Mouse (Mus musculus): Measurements from ENCODE around the gene Cyp1a1. TPM values are rescaled to one million over a fixed set of nuclear protein-coding genes. Genes with fewer than 3 reads are reported as not detected.

Cyp1a1 gene
- under 1 TPM; 0.36 to 0.53 TPM for total RNA-seq (2021)
- long read RNA-seq, experiment 1, partial matches to known transcripts: 1 of 1 reads
- long read RNA-seq, experiment 1, other reads (novel, unspliced or antisense): 0 of 1 reads
- long read RNA-seq, experiment 2: 0 reads

DNA sequence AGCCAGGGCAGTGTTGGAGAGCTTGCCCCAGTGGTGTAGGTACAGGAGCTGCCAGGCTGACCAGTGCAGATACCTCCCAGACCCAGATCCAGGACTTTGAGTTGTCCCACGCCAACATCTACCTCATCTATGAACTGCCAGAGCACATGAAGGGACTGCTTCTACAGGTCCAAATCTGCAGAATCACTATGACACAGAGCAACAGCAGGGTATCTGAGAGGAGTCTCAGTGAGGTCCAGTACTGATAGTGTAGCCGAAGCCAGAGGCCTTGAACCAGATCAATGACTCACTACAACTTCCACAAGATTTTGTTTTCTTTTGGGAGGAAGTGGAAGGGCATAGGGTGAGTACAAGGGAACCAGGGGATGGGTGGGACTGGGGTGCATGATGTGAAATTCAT is at the start of gene Cyp1a1:
TSS of gene Cyp1a1 (plus strand) at position 178 of the 400 bp plus-strand sequence.
- no peak for DNase-seq
- H3K27ac ChIP-seq: no peak within 1 kb of the TSS
- intact Hi-C loops (cut with DNase I): no loop called here
- no peak for TF ChIP-seq CTCF (IDR thresholded peaks at IDR 0.05)
- H3K4me3 ChIP-seq: no peak within 1 kb of the TSS

DNA sequence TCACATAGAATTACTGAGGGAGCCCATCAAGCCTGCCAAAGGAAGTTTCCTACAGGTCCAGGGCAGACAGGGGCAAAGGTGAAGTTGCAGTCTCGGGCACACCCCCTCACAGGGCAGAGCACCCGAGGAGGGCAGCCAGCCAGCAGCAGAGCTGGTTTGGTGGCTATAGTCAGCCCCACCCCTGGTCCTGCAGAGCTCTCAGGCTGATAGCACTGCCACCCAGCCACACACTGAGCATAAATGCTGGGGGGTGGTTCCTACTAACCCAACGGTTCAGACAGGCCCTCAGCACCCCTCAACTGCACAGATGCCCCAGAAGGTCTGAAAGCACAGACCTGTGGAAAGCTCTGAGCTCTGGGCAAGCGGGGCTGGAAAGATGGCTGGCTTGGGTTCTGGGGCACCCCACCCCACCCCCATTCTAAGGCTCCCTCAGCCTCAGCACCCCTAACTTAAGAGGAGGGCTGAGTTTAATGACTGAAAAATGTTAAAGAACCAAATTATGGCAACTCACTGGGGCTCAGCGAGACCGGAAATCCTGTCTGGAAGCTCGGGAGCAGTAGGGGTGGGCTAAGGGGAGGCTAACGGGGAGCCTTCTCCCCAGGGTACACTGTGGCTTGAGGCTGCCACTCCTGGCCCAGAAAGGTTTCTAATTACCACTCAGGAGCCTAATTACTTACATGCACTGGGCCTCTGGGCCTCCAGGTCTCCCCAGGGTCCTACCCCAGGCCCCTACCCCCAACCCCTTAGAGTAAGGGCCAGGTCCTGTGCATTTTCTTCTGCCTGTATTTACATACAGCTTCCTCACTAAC is 48.9 kb upstream of the Cyp1a1 start:
- TF ChIP-seq CTCF (IDR thresholded peaks at IDR 0.05): no peak
- Histone ChIP-seq H3K4me3 (peak overlapping the region; percentile 33), H3K27ac (peak overlapping the region; percentile 77)
- intact Hi-C loops (cut with DNase I): no loop called here
- peak; percentile 49 for DNase-seq

DNA sequence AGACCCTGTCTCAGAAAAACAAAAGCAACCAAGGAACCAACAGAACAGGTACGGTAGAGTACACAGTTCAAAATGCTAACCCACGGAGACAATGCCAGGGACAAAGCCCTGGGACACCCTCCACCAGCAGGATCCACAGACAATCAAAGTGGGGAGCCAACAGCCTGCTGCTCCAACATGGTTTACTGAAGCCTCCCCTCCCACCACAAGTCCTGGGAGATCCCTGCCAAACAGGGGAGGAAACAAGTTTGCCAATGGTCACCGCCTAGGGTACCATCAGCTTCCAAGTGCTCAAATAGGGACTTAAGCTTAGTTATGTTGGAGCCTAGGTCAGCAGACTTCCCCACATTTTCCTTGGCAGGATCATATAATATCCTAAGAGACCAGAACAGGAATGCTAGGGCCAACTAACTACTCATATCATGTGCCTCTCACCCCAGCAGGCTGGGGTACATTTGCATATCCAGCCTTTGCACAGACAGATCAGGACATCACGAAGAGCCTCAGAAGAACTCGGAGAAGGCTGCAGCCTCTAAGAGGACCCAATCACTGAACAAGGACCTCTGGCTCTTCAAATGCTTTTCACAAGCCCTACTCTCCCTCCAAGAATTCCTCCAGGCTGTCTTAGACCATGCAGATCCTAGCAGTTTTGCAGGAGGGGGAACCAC is 47.9 kb upstream of the Cyp1a1 start:
- intact Hi-C loops (cut with DNase I): no loop called here
- H3K4me3 ChIP-seq: peak overlapping the region; percentile 52
- peak overlapping the region; percentile 77 for H3K27ac ChIP-seq
- no peak for DNase-seq
- no peak for TF ChIP-seq CTCF (IDR thresholded peaks at IDR 0.05)

DNA sequence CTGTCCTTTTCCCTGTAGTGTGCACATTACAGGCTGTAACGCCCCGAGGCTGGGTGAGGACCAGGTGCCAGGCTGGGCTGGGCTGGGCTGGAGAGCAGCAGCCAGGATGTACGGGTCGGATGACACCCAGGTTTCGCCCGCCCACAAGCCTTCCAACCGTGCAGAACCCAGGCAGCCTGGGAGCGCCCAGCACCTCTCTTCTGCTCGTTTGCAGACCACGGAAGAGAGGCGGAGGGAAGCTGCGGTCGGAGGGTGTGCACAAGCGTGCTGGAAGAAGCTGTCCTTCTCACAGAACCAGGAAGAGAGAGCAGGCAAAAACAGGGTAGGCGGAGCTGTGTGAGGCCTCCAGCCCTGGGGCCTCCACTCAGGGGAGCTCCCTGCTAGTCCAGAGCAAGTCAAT is 47.3 kb upstream of the Cyp1a1 start:
- no peak for TF ChIP-seq CTCF (IDR thresholded peaks at IDR 0.05)
- peak overlapping the region; percentile 52 for H3K4me3 ChIP-seq
- intact Hi-C loops (cut with DNase I): no loop called here

GRCm38 (mm10) chr9:57641022-57641421 is 46.7 kb upstream of the Cyp1a1 start:
- intact Hi-C loops (cut with DNase I): no loop called here
- Histone ChIP-seq H3K4me3 (peak overlapping the region; percentile 52), H3K27ac (peak overlapping the region; percentile 77)
- peak; percentile 50 for DNase-seq
- no peak for TF ChIP-seq CTCF (IDR thresholded peaks at IDR 0.05)

More for the DNA sequence above, 47.3 kb upstream of the Cyp1a1 start:
- peak overlapping the region; percentile 77 for H3K27ac ChIP-seq
- peak; percentile 85 for DNase-seq

- no peak for DNase-seq
- no peak overlapping the region for H3K4me3 ChIP-seq
- no peak for TF ChIP-seq CTCF (IDR thresholded peaks at IDR 0.05)
- intact Hi-C loops (cut with DNase I): no loop called here
- H3K27ac ChIP-seq: peak overlapping the region; percentile 77; the same call in 1 of the 2 replicates
Observed at GRCm38 (mm10) chr9:57641775-57642550, 45.8 kb upstream of the Cyp1a1 start.

DNA sequence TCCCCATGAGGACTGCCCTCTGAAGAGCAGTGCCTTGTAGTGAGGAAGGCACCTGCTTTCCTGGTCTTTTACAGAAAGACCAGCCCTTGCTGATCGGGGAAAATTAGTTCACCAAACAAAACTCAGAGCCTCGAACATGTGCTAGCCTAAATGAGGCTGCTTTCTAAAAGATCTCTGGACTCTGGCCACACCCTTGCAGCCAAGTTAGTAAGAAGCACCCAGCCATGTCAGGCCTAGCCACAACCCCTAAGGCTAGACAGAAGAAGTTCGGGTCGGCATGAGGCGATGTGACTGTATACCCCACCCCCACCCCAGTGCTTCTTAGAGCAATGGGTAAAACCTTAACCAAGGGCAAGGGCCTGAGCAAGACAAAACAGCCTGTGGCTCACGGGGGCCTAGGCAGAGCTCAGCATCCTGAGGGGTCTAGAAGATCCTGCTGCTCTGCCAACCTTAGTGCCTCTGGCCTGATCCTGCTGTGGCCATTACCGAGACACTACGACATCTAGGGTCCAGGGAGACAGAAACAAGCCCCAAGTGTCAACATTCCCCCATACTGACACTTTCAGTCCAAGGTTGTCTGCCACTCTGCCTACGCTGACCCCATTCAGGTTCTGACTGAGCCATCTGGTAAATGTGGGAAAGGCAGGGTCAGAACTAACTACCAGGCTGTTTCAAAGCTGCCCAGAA is 44.4 kb upstream of the Cyp1a1 start:
- H3K27ac ChIP-seq: peak overlapping the region; percentile 58
- intact Hi-C loops (cut with DNase I): loop anchor here (1.0 kb wide), 1 partner anchor 10 kb away; no protein-coding TSS in a partner anchor
- TF ChIP-seq CTCF (IDR thresholded peaks at IDR 0.05): no peak
- H3K4me3 ChIP-seq: peak overlapping the region; percentile 98
- no peak for DNase-seq

- H3K27ac ChIP-seq: peak overlapping the region; percentile 58
- intact Hi-C loops (cut with DNase I): loop anchor here (1.0 kb wide), 1 partner anchor 11 kb away; no protein-coding TSS in a partner anchor
- H3K4me3 ChIP-seq: peak overlapping the region; percentile 98
- no peak for DNase-seq
- TF ChIP-seq CTCF (IDR thresholded peaks at IDR 0.05): no peak
Observed at GRCm38 (mm10) chr9:57643856-57644180, 43.9 kb upstream of the Cyp1a1 start.

- no peak for TF ChIP-seq CTCF (IDR thresholded peaks at IDR 0.05)
- peak overlapping the region; percentile 96 for H3K27ac ChIP-seq
- H3K4me3 ChIP-seq: peak overlapping the region; percentile 98
- intact Hi-C loops (cut with DNase I): no loop called here
- no peak for DNase-seq
Observed at GRCm38 (mm10) chr9:57644442-57644943, 43.2 kb upstream of the Cyp1a1 start.

DNA sequence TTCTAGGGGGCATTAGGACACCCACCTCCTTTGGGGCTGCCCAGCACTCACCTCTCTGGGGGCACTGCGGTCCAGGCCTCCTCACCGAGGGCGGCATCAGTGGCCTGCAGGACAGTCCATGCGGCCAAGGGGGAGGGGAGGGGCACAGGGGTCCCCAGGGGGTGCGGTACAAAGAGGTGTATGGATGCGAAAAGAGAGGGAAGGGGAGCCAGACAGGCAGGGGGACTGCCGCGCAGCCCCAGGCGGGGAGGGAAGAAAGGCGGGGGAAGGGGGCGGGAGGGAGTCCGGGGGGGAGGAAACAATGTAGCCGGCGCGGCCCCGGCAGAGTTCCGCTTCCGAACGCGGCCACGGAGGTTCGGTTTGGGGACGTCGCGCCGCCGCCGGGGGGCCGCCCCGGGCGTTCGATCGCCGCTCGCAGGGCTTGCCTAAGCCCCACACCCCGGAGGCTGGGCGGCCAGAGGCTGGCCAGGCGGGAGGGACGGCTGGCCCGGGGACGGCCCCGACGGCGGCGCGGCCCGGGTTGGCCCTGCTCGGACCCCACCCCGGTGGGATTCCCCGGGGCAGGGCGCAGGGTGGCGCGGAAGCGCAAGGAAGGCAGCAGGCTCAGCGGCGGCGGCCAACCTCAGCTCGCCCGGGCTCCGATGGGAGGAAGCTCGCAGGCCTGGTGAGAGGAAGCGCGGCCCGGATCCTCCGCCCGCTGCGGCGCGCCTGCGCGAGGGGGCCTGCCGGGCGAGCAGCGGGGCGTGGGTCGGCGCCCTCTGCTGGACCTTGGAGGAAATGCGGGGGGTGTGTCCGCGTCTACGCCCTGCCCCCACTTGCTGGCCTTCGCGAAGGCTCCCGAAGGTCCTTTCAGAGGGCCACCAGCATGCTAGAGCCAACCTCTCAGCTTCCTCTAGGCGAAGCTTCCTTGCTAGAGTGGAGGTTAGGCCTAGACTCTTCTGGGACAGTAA is 42.5 kb upstream of the Cyp1a1 start:
- Histone ChIP-seq H3K27ac (peak overlapping the region; percentile 96), H3K4me3 (peak overlapping the region; percentile 98)
- TF ChIP-seq CTCF (IDR thresholded peaks at IDR 0.05): no peak; the same call in 1 of the 2 replicates
- intact Hi-C loops (cut with DNase I): loop anchor here (1.0 to 5.0 kb wide), 2 partner anchors 16 to 103 kb away; no protein-coding TSS in a partner anchor
- DNase-seq: peak; percentile 96
